Mouse (Mus musculus) olfactory bulb, adult 2 months (tissue): ENCODE data around the gene Oxct2b.
"Not testable (repeated sequence)": the region's sequence is repeated elsewhere in the genome, so short reads cannot be mapped to it uniquely, and the experiment has no call there.

ENCODE experiments used
- CTCF ChIP-seq: fragments of 200-500 bp; IDR thresholded peaks from 2 replicates; pipeline ENCODE4 v1.5.1; 2012; ENCODE audit warnings: low read depth, mild to moderate bottlenecking, low read length, moderate library complexity; ENCODE audit not compliant: insufficient read depth
- POLR2A ChIP-seq: fragments of 200-500 bp; IDR thresholded peaks from 2 replicates; pipeline ENCODE4 v1.6.1; 2012; ENCODE audit warnings: mild to moderate bottlenecking, low read depth, low read length, moderate library complexity; ENCODE audit not compliant: insufficient read depth

DNA sequence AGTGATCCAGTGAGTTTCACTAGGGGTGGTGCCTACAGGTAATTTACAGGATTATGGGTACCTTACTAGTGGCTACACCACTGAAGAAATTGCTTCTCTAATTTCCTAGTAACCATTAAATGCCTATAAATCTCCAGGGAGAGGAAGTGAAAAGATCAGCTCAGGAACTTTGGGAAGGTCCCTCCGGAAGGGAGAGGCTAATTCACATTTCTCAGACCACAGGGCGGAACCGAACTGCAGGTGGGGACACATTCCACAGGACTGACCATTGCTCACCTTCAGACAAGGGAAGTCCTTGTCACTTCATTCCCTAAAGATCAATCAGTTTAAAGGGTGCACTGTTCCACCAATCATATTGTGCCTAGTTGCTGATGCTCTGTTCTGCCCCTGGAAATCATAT, 45.2 kb downstream of the Oxct2b start:
- TF ChIP-seq CTCF, POLR2A: not testable (repeated sequence)
